Mouse (Mus musculus): Measurements from ENCODE around the gene Bcam. TPM values are rescaled to one million over a fixed set of nuclear protein-coding genes. Genes with fewer than 3 reads are reported as not detected.
A peak's percentile ranks its signal among the peaks of the same experiment; 100 is the strongest.

Bcam gene
- total RNA-seq, 2 experiments from 2014 or later = 48.5 to 51.9 TPM

DNA sequence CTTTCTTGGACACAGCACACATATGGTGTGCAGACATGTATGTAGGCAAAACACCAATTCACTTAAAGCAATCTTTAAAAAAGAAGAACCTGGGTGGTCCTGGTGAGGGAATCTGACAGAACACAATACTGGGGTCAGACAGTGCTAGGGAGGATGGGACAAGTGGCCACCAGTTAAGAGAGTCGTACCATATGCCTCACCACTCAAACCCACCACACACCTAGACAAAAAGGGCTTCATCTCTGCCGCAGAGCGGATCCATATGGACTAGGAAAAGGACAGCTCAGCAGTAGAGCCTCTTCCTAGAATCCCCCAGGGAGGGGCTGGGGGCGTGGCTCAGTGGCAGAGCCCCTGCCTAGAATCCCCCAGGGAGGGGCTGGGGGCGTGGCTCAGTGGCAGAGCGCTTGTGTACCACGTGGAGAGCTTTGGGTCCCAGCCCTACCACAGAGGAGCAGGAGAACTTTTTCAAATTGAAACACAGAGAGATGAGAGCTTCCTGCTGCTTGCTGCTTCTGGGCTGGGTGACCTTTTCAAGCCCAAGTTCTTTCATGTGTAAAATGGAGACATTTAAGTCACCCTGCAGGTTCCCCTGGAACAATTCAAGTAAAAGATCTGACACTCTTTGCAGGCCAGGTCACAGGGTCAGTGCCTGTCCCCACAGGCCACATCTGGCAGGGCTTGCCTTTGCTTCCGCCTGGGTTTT, 29.3 kb downstream of the Bcam start:
- no peak for DNase-seq
- intact Hi-C loops (cut with DNase I; ENCODE audit: low total_unique reads) = no loop called here

DNA sequence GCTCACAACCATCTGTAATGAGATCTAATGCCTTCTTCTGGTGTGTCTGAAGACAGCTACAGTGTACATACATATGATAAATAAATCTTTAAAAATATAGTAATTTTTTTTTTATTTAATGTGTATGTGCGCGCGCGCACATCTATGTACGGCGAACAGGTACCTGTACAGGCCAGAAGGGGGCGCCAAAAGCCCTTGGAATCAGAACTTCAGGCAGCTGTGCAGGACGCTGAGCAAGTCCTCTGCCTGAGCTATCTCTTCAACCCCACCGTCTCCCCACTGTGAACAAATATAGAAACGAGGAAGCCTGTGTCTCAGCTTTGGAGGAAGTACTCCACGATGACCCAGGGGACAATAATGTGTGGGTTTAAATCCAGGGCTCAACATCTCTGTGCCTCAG, 30.5 kb downstream of the Bcam start:
- intact Hi-C loops (cut with DNase I; ENCODE audit: low total_unique reads) = no loop called here
- DNase-seq = no peak

DNA sequence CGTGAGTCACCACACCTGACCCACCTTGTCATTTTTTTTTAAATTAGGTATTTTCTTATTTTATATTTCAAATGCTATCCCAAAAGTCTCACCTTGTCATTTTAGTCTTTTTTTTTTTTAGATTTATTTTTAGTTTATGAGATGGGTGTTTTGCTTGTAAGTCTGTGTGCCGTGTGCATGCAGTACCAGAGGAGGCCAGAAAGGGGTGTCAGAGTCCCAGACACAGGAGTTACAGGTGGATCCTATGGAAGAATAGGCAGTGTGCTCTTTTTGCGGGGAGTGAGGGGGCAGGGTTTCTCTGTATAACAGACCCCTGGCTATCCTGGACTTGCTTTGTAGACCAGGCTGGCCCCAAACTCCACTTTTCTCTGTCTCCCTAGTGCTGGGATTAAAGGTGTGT, 32.0 kb downstream of the Bcam start:
- DNase-seq = no peak
- intact Hi-C loops (cut with DNase I; ENCODE audit: low total_unique reads) = no loop called here

DNA sequence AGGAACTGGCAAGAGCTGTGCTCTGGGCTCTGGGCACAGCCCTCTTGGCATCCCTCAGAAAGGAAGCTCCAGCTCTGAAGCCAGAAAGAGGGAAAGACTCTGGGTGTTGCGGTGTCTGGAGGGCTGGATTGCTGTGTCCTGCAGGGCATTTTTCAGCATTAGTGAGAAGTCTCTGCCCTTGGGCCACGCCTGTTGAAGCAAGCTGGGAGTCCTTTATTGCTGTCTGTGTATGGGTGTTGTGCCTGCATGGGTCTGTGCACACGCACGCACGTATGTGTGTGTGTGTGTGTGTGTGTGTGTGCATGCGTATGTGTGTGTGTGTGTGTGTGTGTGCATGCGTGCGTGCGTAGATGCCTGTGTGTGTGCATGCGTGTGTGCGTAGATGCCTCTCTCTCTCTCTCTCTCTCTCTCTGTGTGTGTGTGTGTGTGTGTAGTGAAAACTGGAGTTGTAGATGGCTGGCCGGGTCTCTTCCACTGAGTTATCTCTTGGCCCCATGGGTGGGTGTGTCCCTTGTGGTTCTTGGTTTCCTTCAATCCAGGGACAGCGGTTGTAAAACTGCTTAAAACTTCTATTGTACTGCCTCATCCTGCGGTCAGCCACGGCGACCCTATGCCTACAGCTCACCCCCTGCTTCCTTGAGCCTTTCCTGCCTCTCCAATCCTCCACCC, 34.3 kb downstream of the Bcam start:
- DNase-seq = no peak
- intact Hi-C loops (cut with DNase I; ENCODE audit: low total_unique reads) = no loop called here

DNA sequence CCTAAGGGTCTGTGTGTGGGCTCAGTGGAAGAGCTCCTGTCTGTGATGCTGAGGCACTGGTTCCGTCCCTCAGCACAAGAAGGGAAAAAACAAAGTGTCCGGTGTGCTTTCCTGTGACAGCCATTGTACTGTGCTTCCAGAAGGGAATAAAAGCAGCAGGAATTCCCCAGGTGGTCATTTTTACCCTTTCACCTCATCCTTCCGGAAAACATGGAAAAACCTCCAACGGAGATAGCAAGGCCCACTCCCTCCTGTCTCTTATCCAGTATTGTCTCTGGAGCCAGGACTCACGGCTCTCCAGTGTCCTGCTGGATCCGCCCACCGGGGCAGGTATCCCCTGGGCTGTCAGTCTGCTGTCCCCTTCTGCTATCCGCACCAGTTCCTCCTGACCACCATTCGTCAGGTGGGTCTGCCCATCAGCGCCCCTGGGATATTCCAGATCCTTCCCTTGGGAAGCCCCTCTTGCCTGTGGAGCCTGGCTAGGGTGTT, 36.6 kb downstream of the Bcam start:
- intact Hi-C loops (cut with DNase I; ENCODE audit: low total_unique reads) = no loop called here
- no peak for DNase-seq

DNA sequence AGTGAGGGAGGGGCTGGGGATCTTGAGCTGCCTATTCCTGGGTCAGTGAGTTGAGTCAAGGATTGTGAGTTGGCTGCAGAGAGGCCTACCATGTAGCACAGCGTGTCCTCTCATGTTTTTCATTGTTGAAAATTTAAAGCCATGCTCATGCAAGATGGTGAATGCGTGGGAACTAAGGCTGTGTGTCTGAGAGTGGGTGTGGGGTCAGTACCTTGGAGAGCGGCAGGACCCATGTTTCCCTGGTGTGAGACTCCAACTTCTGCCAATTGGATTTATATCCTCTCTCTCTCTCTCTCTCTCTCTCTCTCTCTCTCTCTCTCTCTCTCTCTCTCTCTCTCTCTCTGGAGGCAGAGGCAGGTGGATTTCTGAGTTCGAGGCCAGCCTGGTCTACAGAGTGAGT, 44.3 kb downstream of the Bcam start:
- no peak for DNase-seq
- intact Hi-C loops (cut with DNase I; ENCODE audit: low total_unique reads) = no loop called here

DNA sequence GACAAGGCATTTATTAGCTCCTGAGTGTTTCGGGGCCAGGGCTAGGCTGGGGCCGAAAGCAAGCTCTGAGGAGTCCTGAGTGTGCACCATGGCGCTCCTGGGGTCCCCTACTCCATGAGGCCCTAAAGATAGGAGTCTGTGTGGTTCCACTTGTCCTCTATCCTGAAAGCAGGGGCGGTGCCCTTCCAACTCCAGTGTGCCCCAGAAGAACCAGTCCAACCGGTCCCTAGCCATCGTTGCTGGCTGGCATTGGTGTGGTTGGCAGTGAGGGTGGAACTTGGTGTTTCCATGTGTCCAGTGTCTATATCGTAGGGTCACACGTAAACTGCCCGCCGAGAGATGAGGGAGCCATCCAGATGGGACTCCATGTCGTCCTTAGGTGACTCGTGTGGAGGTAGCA, 46.6 kb downstream of the Bcam start:
- DNase-seq = no peak
- intact Hi-C loops (cut with DNase I; ENCODE audit: low total_unique reads) = no loop called here

DNA sequence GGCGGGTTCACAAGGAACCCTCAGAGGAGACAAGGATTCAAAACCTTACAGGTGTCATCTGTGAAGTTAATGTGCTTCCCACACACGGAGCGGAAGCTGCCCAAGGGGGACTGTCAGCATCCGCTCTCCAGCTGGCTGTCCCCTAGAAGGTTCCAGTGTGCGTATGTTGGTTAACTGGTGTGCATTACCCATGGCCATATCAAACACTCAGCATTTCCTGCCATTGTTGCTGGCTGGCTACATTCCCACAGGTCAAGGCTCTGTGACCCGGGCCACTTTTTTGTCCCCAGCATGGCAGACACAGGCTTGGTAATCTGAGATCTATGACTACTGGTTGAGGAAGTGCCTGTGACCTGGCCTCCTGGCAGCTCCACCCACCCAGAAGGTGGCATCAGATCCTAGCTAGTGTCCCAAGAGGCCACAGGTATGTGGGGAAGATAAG, 48.0 kb downstream of the Bcam start:
- DNase-seq = no peak
- intact Hi-C loops (cut with DNase I; ENCODE audit: low total_unique reads) = no loop called here

DNA sequence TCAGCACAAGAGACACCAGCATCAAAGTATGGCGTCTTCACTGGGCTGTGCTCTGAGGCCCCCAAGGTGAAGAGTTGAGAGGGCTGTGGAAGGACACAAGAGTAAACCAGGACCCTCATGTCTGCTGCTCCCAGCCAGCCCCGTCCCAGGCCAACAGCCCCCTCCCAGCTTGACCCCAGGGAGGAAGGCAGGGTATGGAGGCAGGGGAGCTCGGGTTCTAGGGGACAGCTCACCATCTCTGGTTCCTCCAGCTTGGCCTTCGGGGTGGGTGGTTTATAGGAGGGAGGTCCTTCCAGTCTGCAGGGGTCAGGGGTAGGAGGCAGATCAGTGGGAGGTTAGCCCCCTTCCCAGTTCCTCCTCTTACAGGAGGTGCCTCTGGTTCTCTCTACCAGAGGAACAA, 51.6 kb downstream of the Bcam start:
- intact Hi-C loops (cut with DNase I; ENCODE audit: low total_unique reads) = no loop called here
- no peak for DNase-seq

DNA sequence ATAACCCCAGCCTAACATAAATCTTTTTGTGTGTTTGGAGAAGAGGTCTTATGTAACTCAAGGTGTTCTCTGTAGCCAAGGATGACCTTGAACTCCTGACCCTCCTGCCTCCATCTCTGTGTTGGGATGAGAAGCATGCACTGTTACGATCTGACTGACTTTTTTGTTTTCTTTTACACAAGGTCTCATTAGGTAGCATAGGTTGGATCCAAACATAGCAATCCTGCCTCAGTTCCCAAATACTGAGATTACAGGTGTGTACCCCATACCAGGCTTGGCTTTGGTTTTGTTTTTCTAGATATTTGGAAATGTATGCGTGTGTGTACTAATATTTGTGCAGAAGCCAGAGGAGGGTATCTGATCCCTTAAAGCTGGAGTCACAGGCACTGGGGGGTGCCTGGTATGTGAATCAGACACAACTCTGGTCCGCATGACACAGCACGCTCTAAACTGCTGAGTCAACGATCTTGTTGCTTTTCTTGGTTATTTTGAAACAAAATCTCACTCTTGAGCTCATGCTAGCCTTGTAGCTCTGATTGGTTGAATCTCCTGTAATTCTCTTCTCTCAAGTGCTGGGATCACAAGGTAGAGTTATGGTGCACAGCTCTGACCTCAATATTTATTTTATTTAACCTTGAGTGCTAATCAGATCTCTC, 52.4 kb downstream of the Bcam start:
- intact Hi-C loops (cut with DNase I; ENCODE audit: low total_unique reads) = no loop called here

DNA sequence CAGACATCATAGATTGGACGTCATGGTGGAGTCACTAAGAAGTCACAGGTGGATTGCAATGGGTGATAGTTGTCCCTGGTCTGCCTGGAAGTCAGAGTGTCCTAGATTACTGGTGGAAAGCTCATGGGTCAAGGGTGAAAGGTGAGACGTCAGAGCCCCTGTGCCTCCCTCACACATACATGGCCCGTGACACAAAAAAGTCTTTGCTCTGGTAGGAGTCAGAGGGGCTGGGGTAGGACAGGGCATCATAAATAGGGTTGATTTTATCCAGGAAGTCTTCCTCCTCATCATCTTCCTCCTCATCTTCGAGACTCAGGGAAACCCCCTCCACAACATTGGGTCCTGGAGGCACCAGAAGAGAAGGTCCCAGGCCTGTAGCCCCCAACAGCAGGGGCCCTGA, 53.5 kb downstream of the Bcam start:
- intact Hi-C loops (cut with DNase I; ENCODE audit: low total_unique reads) = no loop called here
- no peak for DNase-seq

More for the DNA sequence above, 52.4 kb downstream of the Bcam start:
- DNase-seq = no peak

DNA sequence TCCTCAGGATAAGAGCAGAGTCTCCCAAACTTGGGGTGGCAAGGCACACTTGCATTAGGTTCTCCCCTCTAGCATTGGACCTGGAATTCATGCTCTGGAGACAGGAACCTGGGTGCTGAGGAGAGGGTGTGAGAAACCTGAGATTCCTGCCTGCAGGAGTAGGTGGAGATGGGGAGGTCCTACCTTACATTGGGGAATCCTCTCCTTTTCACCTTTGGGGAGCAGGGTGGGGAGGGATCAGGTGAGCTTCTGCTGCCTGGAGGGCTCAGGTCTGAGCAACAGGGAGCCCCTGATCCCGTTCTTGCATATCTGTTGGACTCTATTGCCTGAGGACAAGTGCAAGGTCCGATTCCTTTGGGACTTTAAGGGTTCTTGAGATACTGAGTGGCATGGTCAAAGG, 54.0 kb downstream of the Bcam start:
- intact Hi-C loops (cut with DNase I; ENCODE audit: low total_unique reads) = no loop called here
- no peak for DNase-seq

DNA sequence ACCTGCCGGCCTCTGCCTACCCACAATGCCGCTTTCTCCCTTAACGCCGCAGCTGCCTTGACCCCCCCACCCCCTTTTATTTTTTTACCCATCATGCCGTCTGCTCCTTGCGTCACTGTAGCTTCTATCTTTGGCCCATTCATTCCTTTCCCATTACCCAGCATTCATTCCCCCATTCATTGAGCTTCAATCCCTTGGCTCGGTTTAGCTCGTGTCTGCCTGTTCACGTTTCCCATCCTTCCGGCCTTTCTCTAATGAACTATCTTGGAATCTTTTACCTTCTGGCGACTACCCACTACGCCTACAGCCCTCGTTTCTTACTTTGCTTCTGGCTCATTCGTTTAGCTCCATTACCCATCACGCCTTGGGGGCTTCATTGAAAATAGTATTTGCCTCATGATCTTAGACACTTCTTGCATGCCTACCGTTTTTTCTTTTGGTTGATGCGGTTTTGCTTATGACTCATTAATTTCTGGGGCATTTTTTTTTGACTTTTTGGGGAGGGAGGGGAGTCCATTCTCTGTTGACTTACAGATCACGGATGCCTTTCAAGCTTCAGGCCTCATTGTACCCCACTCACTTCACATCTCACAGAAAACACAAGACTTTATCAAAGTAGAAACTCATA, 54.6 kb downstream of the Bcam start:
- intact Hi-C loops (cut with DNase I; ENCODE audit: low total_unique reads) = no loop called here
- DNase-seq = no peak

DNA sequence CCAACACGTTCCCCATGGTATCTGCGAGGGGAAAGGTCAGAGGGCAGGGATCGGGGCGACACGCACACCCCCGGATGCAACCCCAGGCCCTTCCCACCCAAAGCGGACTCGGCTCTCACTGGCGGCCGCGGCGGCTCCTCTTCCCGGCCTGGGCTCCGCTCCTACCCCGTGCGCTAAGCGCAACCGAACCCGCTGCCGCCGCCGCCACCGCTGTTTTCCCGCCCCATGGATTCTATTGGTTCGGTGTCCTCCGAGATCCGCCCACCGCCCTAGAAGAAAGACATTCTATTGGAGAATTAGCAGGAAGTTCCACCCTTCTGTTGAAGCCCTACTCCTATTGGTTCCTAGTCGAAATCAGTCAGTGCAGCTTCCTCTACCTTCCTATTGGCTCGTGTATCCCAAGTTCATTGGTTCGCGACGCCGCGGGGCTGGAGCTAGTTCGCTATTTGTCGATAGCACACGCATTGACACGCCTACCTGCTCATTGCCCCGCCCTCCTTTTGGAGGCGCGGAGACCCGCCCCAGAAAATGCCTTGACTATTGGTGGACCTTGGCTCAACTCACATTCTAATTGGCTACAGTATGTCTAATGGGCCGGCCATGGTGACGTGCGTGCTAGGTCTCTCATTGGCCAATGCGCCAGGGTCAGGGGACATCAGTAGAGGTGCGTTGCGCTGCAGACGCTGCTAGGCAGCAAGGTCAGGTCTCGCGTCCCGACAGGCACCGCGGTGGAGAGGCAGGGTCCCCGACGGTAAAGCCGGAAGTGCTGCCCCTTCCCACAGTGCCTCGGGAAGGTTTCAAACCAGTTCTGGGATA, 55.4 kb downstream of the Bcam start, which contains the start of gene Tomm40:
Gene Tomm40, minus strand, starts transcription at position 200 of the 816 bp plus-strand sequence.
- intact Hi-C loops (cut with DNase I; ENCODE audit: low total_unique reads) = no loop called here

DNA sequence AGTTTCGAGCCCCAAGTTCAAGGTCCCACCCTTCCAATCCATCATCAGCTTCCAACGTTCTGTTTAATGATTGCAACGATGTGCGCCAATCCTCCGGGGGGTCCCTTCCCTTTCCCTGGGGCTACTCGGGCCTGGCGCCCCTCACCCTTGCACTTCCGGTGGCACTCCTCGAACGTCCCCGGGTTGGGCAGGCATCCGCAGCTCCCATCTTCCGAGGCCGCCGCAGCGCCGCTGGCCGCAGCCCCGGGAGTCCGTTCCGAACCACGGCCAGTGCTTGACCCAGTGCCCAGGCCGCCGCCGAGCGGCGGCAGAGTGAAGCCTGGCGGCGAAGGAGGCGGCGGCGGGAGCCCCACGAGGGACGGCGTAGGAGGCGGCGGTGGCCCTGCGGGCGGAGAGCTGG, 56.0 kb downstream of the Bcam start:
- peak; percentile 37 for DNase-seq

More for the DNA sequence above, 55.4 kb downstream of the Bcam start, which contains the start of gene Tomm40:
- DNase-seq = peak; percentile 99

DNA sequence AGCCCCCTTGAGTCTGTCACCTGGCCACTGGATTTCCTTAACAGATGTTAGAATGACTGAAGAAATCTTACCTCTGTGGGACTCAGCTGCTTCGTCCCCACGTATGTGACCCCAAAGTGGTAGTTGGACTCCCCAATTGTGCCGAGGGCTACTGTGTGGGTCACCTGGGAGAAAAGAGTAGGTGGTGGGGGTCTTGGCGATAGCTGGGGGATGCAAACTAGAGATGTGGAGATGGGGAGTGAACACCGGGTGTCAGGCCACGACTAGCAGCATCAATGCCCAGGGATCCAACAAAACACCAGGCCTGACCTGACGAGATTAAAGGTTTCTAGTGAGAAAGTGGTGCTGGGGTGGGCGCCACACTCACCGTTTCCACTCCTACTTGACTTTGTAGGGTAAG, 57.2 kb downstream of the Bcam start:
- DNase-seq = no peak
- intact Hi-C loops (cut with DNase I; ENCODE audit: low total_unique reads) = no loop called here

More for the DNA sequence above, 56.0 kb downstream of the Bcam start:
- intact Hi-C loops (cut with DNase I; ENCODE audit: low total_unique reads) = no loop called here

DNA sequence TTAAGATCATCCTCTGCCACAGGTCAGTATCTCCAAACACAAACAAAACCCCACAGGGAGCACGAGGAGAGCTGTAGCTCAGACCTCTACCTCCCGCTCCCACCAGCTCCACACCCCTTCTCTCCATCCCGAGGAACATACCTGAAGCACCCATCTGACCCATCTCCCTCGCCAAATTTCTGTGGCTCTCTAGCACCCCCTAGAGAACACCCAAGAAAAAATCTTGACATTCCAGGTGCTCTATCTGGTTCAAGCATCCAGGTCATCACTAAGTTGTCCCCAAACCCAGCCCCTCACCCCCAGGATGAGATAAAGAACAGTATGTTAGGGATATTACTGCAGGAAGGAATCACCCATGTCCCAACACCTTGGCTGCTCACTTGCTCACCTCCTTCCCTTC, 57.6 kb downstream of the Bcam start:
- no peak for DNase-seq
- intact Hi-C loops (cut with DNase I; ENCODE audit: low total_unique reads) = no loop called here

DNA sequence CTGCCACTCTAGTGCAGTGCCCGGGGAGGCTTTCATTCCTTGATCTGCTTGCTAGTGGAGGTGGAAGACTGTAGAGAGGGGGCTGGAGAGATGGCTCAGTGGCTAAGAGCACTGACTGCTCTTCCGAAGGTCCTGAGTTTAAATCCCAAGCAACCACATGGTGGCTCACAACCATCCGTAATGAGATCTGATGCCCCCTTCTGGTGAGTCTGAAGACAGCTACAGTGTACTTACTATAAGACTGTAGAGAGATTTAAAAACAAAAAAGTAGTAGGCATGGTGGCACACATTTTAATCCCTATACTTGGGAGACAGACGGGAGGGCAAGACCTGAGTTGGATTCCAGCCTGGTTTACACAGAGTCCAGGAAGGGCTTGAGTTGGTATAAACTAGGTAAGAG, 58.4 kb downstream of the Bcam start:
- no peak for DNase-seq
- intact Hi-C loops (cut with DNase I; ENCODE audit: low total_unique reads) = no loop called here

DNA sequence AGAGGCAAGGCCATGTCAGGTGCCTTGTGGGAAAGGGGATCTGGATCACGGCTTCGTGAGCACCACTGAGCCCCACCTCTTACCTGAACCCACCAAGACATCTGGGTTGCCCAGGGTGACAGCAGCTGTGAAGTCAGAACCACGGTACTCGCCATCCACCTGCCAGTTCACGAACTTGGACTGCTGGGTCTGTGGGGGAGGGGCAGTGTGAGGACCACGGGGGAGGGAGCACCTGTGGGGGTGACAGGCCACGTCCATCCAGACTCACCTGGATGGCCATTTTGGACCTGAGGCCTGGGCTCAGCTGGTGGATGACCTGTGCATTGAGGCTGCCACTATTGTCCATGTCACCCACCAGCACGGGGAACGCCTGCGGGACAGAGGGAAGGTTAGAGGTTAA, 60.2 kb downstream of the Bcam start:
- intact Hi-C loops (cut with DNase I; ENCODE audit: low total_unique reads) = no loop called here
- DNase-seq = no peak
